Mouse (Mus musculus): ENCODE results near the gene Sf3b3. TPM values are rescaled to one million over a fixed set of nuclear protein-coding genes. Genes with fewer than 3 reads are reported as not detected.

Sf3b3 gene
- total RNA-seq, 2 experiments from 2014 or later = 56.3 to 63.0 TPM

GRCm38 (mm10) chr8:110776335-110776734, 70.3 kb downstream of the Sf3b3 start:
- no peak for DNase-seq (ENCODE audit: low spot score in 2 of 2)

- DNase-seq (ENCODE audit: low spot score in 2 of 2) = no peak
Measured at GRCm38 (mm10) chr8:110775721-110776120, 70.9 kb downstream of the Sf3b3 start.

- no peak for DNase-seq (ENCODE audit: low spot score in 2 of 2)
Measured at GRCm38 (mm10) chr8:110775316-110775715, 71.3 kb downstream of the Sf3b3 start.

GRCm38 (mm10) chr8:110774725-110775124, 71.9 kb downstream of the Sf3b3 start:
- no peak for DNase-seq (ENCODE audit: low spot score in 2 of 2)

GRCm38 (mm10) chr8:110774047-110774446, 72.5 kb downstream of the Sf3b3 start:
- DNase-seq (ENCODE audit: low spot score in 2 of 2) = no peak

- no peak for DNase-seq (ENCODE audit: low spot score in 2 of 2)
Measured at GRCm38 (mm10) chr8:110772452-110772851, 74.1 kb downstream of the Sf3b3 start.

- DNase-seq (ENCODE audit: low spot score in 2 of 2) = no peak
Measured at GRCm38 (mm10) chr8:110767261-110767660, 79.3 kb downstream of the Sf3b3 start.

GRCm38 (mm10) chr8:110764671-110765070, 81.9 kb downstream of the Sf3b3 start:
- no peak for DNase-seq (ENCODE audit: low spot score in 2 of 2)

GRCm38 (mm10) chr8:110761988-110762387, 84.6 kb downstream of the Sf3b3 start:
- DNase-seq (ENCODE audit: low spot score in 2 of 2) = no peak

GRCm38 (mm10) chr8:110761185-110761584, 85.4 kb downstream of the Sf3b3 start:
- DNase-seq (ENCODE audit: low spot score in 2 of 2) = no peak

GRCm38 (mm10) chr8:110760280-110760940, 86.2 kb downstream of the Sf3b3 start:
- DNase-seq (ENCODE audit: low spot score in 2 of 2) = no peak

Other genes with a start within 250 kb of the Sf3b3 start
- 10 to 100 TPM; 20.3 to 21.2 TPM for gene Vac14, start 228.2 kb downstream of the Sf3b3 start, total RNA-seq (2021)
- 10 to 100 TPM; 73.8 to 79.3 TPM for gene Mtss1l, start 125.3 kb downstream of the Sf3b3 start, total RNA-seq (2021)
- gene Il34, start 40.9 kb downstream of the Sf3b3 start, total RNA-seq (2021) = 10 to 100 TPM in 1 of 2 experiments, 1 to 10 TPM in 1; 7.9 to 10.4 TPM
- gene Cog4, start 187 bp downstream of the Sf3b3 start, total RNA-seq (2021) = 10 to 100 TPM; 59.5 to 66.6 TPM
- 1 to 10 TPM; 5.9 to 6.5 TPM for gene Fuk, start 55.7 kb upstream of the Sf3b3 start, total RNA-seq (2021)
- 10 to 100 TPM; 44.0 to 44.9 TPM for gene St3gal2, start 73.1 kb upstream of the Sf3b3 start, total RNA-seq (2021)
- gene Ddx19a, start 151.0 kb upstream of the Sf3b3 start, total RNA-seq (2021) = 10 to 100 TPM; 50.6 to 56.3 TPM
- gene Ddx19b, start 185.0 kb upstream of the Sf3b3 start, total RNA-seq (2021) = 10 to 100 TPM; 10.2 to 10.7 TPM
- 10 to 100 TPM; 47.1 to 52.3 TPM for gene Aars, start 186.4 kb upstream of the Sf3b3 start, total RNA-seq (2021)
- gene Exosc6, start 209.6 kb upstream of the Sf3b3 start, total RNA-seq (2021) = not detected
- 1 to 10 TPM; 1.4 to 2.4 TPM for gene Clec18a, start 245.6 kb upstream of the Sf3b3 start, total RNA-seq (2021)
- 10 to 100 TPM; 43.0 to 49.6 TPM for gene Pdpr, start 247.8 kb upstream of the Sf3b3 start, total RNA-seq (2021)

Data from gastrocnemius, postnatal 4 days (tissue).